Mouse (Mus musculus) testis, postnatal 10 days (tissue): ENCODE data around the gene Cd44.
A peak's percentile ranks its signal among the peaks of the same experiment; 100 is the strongest.

ENCODE experiments used
- DNase-seq: peaks from one replicate; pipeline ENCODE4 v3.0.0; 2021; ENCODE audit warnings: low spot score

Cd44 gene

GRCm38 (mm10) chr2:102868444-102868843, 33.0 kb downstream of the Cd44 start:
- DNase-seq = no peak

DNA sequence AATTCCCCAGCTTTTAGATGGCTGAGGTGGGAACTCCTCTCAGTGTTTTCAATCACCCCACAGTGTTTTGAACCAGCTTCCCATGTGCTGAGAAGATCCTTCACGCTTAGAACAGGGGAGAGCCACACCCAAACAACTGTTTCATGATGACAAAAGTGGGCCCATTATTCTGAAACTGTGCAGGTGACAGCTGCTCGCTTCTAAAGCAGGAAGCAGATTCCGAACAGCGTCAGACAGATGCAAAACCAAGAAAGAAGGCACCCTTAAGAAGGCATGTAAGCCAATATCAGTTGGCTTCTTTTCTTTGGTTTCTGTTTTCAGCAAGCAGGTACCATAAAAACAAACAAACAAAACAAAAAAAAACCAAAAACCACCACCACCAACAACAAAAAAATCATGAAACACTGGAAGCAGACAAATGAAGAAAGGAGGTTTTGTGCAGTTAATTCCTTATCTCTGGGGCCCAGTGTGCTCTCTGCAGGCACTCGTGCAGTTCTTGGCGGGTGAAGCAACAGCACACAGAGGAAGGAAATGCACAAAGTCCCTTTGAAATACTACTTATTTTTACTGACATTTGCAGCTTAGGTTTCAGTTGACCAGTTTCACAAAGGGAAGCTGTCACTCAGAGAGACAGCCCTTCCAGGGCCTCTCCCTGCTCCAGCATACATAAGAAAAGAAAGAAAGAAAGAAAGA, 33.9 kb downstream of the Cd44 start:
- DNase-seq = no peak

DNA sequence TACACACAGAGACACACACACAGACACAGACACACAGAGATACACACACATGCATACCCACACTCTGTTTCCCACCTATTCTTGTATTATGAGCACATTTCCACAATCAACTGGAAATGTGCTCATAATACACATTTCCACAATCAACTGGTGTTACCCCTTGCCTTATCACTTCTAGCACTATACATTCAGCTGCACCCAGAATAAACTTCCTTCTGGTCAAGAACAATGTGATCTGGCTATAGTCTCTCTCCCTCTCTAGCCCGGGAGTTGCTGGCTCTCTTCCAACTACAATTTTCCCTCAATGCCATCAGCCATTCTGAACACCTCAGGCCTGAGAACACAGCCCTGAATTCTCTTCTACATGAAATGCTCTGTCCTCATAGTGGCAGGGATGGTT, 34.9 kb downstream of the Cd44 start:
- no peak for DNase-seq

GRCm38 (mm10) chr2:102865354-102865752, 36.1 kb downstream of the Cd44 start:
- DNase-seq = no peak

DNA sequence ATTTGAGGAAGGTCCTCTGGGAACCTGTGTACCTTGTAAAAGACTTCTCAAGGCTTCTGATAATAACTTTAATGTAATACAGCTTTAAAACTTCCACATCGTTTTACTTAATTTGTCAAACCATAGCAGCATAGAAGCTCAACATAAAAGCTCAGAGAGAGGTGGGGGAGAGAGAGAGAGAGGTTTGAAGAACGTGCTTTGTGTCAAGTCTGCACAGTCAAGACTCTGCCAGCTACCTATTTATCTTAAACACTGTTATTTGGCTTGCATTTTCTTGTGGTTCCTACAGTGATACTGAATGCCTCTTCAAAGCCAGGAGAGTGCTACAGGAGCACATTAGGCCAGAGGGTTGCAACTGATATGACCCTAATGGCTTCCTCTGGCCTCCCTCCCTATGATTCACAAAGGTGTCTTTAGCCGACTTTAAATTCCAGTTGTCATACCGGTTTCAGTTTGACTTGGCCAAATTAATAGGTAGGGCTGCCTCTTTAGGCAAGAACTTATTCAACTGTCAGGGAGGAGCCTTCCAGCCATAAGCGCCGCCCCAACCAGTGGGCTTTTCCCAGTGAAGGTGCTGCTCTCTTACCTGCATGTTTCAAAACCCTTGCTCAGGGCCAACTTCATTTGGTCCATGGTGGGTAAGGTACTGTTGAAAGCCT, 36.6 kb downstream of the Cd44 start:
- no peak for DNase-seq

- DNase-seq = no peak
Observed at GRCm38 (mm10) chr2:102864036-102864435, 37.4 kb downstream of the Cd44 start.

DNA sequence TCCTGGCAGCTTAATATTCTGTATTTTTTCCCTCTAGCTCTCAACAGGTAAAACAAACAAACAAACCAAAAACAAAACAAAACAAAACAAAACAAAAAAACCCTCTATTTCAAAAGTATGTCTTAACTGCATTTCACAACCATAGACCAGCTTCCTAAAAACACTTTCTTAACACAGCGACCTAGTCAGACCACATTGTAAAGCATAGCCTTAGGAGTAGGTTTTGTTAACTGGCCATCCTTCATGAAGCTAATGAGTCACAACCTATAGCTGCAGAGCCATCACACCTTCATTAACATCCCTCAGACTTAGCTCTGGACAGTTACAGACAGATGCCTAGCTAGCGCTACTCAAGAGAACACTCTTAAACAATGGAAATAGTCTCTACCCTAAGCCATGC, 37.9 kb downstream of the Cd44 start:
- DNase-seq = no peak

DNA sequence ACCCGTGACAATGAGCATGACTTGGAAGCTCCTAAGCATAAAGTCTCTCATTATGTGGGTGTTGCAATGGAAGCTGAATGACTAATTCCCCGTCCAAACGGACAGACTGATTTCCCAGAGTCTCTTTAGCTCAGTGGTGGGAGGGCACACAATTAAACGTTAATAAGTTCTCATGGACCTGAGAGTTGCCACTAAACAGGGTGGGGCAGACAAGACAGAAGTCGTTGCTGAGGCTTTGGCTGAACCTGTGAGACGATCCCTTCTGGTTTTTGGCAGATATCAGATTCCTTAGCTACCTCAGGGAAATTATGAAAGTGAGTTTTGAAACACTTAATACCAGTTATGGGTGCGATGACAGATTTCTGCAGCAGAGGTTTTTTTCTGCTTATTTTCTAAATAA, 38.8 kb downstream of the Cd44 start:
- no peak for DNase-seq

DNA sequence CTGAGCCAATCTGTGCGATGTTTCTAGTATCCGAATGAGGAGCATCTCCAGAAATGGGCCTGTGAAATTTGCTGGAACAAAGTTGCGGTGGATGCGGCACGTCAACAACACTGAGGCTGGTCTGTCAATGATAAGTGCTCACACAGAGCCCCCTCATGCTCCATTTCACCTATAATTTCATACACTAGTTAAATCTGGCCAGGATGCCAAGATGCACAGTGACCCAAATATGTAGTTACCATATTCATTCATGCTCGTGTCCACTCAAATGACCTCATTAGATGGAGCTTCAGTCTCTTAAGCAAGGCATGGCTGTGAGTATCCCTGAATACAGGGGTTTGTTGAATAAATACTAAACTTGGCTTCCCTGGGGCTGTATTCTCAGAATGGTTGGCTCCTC, 43.2 kb downstream of the Cd44 start:
- DNase-seq = no peak

- no peak for DNase-seq
Observed at GRCm38 (mm10) chr2:102853297-102853696, 48.2 kb downstream of the Cd44 start.

DNA sequence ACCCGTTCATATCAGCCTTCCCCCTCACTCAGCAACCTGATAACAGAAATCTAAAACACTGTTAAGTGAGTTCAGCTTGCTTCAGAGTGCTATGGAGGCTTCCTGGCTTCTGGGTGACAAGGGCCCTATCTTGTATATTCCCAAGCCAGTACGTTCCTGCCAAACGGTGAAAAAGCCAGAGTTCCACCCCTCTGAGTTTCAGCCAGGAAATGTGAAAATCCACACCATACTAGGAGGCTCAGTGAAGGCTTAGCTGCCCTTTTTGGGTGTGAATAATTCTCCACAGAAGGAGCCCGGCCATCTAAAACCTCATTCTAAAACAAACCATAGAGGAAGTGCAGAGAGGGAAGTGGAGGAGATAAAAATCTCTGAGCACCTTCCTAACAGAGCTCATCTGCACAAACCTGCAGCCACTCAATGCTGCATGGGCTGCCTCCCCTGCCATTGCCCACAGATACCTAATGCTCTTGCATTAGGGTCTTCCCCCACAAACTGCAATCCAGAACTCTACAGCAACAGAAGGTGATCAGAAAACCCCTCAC, 49.5 kb downstream of the Cd44 start:
- DNase-seq = no peak

- DNase-seq = no peak
Observed at GRCm38 (mm10) chr2:102850026-102850425, 51.4 kb downstream of the Cd44 start.

- no peak for DNase-seq
Observed at GRCm38 (mm10) chr2:102848811-102849433, 52.5 kb downstream of the Cd44 start.

DNA sequence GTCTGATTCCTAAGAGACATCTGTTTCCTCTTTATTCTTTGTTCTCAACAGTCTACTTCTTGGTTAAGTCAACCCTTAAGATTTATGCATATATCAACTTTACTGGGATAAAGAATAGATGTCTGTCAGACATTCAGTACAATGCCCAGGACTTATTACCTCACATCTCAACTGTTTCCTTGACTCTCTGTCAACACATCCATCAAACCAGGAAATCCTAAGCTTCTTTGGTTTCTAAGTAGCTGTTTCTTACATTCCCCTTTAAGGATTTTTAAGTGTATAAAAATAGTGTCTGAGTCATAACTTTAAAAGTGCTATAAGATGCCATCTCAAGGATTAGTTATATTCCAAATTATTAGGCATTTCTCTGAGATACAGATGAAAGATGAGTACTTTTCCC, 60.2 kb downstream of the Cd44 start:
- DNase-seq = no peak

DNA sequence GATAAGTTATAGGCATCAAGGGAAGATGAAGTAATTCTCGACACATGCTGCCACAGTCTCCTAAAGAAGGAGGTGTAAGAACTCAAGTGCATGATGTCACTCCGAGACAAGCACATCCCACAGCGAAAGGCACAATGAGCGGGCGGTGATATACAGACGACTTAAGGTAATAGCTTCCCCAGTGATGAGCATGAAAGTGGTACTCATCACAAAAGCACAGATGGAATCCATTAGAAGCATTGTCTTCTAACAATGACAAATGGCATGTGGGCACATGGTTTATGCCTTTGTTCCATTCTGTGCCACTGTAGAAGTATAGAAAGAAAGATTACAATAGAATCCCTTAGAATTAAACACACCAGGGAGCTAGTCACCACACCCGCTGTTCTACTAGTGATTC, 63.3 kb downstream of the Cd44 start:
- DNase-seq = no peak

GRCm38 (mm10) chr2:102831547-102831946, 69.9 kb downstream of the Cd44 start:
- DNase-seq = no peak

GRCm38 (mm10) chr2:102829201-102829600, 72.3 kb downstream of the Cd44 start:
- DNase-seq = peak; percentile 80

DNA sequence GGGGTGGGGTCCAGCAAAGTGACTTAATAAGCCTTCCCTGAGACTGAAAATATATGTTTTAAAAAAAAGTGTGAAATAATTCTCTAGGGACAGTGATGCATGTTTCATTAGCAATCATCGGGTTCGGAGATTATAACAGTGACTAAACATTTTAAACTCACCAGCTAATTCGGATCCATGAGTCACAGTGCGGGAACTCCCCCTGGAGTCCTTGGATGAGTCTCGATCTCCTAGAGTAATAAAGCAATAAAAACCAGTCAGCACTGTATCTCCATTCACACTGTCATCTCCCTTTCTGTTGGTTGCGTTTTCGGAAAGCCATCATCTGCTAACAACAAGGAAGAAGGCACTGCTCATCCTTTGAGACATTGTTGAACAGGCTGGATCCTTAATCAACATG, 73.1 kb downstream of the Cd44 start:
- no peak for DNase-seq

- DNase-seq = no peak
Observed at GRCm38 (mm10) chr2:102827841-102828240, 73.6 kb downstream of the Cd44 start.

DNA sequence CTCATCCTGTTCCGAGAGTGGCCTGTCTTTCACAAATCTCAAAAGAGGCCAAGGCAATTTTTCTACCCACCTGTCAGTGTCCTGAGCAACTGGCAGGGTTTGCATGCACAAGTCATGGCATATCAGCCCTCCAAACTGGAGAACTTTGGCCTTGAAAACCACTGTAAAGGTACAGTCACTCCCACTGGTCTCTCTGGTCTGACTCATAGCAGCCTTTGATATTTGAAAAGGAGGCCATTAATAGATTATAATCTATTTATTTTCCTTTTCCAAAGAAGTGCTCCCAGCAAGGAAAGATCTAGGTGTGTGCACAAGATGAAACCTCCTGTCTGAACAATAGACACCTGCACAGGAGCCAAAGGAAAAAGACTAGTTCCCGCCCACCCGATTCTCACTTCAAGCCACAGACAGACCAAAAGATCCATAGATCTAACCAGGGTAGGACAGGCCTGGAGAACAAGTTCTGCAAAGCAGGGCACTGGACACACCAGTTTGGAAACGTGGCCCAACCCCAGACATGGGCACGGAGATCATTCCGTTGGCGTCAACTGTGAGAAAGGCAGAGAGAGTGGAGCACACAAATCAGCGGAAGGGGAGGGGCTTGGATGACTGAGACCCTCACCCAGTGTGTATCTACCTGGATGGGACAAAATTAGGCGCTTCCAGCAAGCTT, 75.4 kb downstream of the Cd44 start:
- DNase-seq = no peak

GRCm38 (mm10) chr2:102822036-102822435, 79.4 kb downstream of the Cd44 start:
- no peak for DNase-seq

DNA sequence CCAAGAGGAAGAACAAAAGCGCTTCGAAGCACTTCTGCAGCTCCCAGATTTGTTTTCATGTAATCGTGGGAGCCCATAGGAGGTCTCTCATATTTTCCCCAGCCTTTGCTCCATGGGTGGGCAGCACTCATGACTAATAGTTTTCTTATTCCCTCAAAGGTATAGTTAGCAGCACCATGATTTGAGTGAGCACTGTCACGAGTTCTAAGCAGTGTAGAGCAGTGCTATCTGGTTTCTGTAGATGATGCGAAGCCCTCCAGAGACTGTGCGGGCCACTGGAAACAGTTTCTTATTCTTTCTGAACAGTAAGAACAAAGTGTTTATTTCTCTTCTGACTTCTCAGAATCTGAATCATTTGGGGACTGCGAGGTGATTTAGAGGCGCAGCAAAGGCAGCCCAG, 80.7 kb downstream of the Cd44 start:
- no peak for DNase-seq

DNA sequence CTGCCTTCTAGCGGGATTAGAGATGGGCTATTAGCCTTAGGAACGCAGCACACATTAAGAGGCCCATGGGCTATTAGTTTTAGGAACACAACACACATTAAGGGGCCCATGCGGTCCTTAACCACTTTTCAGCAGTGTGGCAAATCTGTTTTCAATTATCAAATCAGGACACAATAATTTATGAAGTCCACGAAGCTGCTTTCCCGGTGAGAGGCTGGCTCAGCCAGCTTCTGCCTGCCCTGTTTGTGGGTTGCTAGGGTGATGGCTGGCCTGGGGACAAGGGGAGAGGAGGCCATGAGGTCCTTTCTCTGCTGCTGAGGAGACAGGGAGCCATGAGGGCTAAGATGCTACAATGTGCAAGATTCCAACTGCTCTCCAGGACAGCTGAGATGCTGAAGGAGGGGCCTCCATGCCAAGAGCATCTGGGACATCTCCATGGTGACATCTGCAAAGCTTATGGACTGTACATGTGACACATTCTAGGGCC, 81.2 kb downstream of the Cd44 start:
- no peak for DNase-seq
